Mouse (Mus musculus) CD4-positive helper T cell, adult 2 months (primary cell): ENCODE measurements around the gene Sbds.

Experiments
- DNase-seq: peaks from one replicate; pipeline ENCODE4 v3.0.0-alpha.2; 2012; ENCODE audit warnings: low read depth, missing footprints, low spot score

Sbds gene

DNA sequence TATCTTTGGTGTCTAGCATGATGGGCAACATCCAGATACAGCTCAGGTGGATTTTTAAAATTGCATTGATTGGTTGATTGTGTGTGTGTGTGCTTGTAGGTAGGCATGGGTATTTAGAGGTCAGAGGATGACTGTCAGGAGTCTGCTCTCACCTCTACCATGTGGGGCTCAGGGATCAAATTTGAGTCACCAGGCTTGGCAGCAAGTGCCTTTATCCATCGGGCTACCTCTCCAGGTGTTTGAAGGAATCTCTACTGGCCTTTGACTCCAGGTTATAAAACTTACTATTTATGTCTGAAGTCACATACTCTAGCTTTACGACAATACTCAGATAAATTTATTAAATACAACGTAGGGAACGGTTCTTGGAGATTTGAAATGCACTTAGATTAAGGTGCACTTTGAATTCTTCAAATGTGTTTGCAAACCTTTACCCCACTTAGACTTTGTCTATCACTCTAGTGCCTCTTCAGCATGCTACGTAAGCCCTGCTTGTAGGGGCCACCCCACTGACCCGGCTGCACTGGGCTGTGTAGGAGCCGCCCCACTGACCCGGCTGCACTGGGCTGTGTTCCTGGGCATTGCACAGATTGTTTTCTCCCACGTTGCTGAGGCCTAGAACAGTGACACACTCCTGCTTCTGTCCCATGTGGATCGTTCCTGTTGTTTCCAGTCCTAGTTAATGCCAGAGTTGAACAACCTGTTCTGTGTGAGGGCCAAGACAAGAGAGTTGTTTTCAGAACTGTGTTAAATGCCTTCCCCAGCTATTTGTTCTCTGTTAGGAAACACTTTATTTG lies 54.9 kb downstream of the Sbds start:
- no peak for DNase-seq

DNA sequence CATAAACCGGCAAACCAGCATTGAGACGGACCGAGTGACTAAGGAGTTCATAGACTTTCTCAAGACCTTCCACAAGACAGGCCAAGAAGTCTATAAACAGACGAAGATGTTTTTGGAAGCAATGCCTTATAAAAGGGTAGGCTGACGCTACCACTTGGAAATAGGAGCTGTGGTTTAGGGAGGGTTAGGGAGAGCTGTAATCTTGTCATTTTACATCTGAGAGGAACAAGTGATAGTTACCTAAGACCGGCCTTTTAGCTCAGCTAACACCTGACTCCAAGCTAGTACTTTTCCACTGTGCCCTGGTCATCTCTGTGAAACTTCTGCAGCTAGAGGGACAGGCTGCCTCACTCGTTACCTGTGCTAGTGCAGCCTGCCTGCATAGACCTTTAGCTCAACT lies 57.3 kb downstream of the Sbds start:
- no peak for DNase-seq

DNA sequence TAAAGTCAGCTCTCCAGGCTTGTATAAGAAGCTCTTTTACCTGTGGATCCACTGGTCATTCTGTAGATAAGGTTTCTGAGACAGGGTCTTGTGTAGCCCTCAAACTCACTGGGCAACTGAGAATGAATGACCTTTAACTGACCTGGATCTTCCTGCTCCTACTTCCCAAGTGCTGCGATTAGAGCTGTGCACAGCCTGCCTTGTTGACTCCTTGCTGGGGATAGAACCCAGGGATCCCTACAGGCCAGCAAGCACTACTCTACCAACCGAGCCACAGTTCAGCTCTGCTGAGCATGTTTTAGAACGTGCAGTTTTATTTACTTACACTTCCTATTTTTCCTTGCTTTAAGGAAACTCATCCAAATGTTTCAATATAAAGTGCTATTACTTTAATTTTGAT lies 57.9 kb downstream of the Sbds start:
- no peak for DNase-seq

DNA sequence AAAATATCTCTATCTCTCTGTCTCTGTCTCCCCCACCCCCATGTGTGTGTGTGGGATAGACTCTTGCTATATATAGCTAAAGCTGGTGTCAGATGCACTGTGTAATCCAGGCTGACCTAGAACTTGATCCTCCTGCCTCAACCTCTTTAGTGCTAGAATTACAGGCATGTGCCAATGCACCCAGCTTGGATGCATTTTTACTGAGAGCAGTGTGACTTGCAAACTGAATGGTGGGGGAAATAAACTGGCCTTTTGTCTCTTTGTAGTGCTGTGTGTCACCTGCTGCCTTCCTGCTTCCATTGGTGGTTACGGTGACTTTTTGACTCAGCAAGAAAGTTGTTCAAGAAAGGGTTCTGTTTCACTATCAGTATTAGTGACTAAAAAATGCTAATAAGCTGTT lies 59.0 kb downstream of the Sbds start:
- peak; percentile 49 for DNase-seq
